Mouse (Mus musculus) hindbrain, embryonic 16.5 days (tissue): ENCODE measurements around the gene Lrp5. TPM values are rescaled to one million over a fixed set of nuclear protein-coding genes. Genes with fewer than 3 reads are reported as not detected.
A peak's percentile ranks its signal among the peaks of the same experiment; 100 is the strongest.

Source experiments
- ATAC-seq: fragments of 200-750 bp; cut with Nextera tagmentation; 2 replicates; pipeline ENCODE4 v1.8.0; 2017; ENCODE audit warnings: moderate TSS enrichment, moderate library complexity
- H3K27ac ChIP-seq: fragments of 300-500 bp; sonication (generic); 2 replicates; pipeline ENCODE4 v1.5.1; 2014; ENCODE audit warnings: low read depth, mild to moderate bottlenecking, control low read depth, low read length, moderate library complexity
- H3K27me3 ChIP-seq: fragments of 300-500 bp; sonication (generic); replicated peaks from 2 replicates; pipeline ENCODE4 v1.6.1; 2014; ENCODE audit warnings: low read length; ENCODE audit not compliant: control insufficient read depth, insufficient read depth
- H3K36me3 ChIP-seq: fragments of 300-500 bp; sonication (generic); 2 replicates; pipeline ENCODE4 v1.6.1; 2014; ENCODE audit warnings: mild to moderate bottlenecking, low read length, moderate library complexity, mixed read lengths; ENCODE audit not compliant: control insufficient read depth, insufficient read depth
- H3K4me1 ChIP-seq: fragments of 300-500 bp; sonication (generic); 2 replicates; pipeline ENCODE4 v1.6.1; 2014; ENCODE audit warnings: low read depth, low read length; ENCODE audit not compliant: control insufficient read depth, insufficient read depth
- H3K4me2 ChIP-seq: fragments of 300-500 bp; sonication (generic); 2 replicates; pipeline ENCODE4 v1.6.1; 2014; ENCODE audit warnings: mild to moderate bottlenecking, low read length, control low read depth, moderate library complexity
- H3K4me3 ChIP-seq: fragments of 300-500 bp; sonication (generic); 2 replicates; pipeline ENCODE4 v1.5.1; 2014; ENCODE audit warnings: mild to moderate bottlenecking, low read length, control low read depth, moderate library complexity
- H3K9ac ChIP-seq: fragments of 300-500 bp; sonication (generic); 2 replicates; pipeline ENCODE4 v1.6.1; 2014; ENCODE audit warnings: low read depth, mild to moderate bottlenecking, control low read depth, low read length, moderate library complexity
- H3K9me3 ChIP-seq: fragments of 300-500 bp; sonication (generic); 2 replicates; pipeline ENCODE4 v1.6.1; 2014; ENCODE audit warnings: mild to moderate bottlenecking, low read length, moderate library complexity; ENCODE audit not compliant: control insufficient read depth
- WGBS: fragments of 180-500 bp; shearing (Covaris S2); extraction: QIAGEN DNeasy Blood & Tissue Kit; methylation state at CpG from one replicate; pipeline ENCODE4 v1.1.7; 2014; 5-methylcytosine and 5-hydroxymethylcytosine counted together
- polyA plus RNA-seq: library from polyadenylated mRNA; unstranded; fragments of >200 nt; fragmentation: Nextera tagmentation; extraction: Ambion mirVana; gene quantifications from 2 replicates; pipeline ENCODE4 v1.2.1, GENCODE M21; 2015

Gene Lrp5
- polyA plus RNA-seq: 1.3 and 1.5 TPM in 2 replicates

DNA sequence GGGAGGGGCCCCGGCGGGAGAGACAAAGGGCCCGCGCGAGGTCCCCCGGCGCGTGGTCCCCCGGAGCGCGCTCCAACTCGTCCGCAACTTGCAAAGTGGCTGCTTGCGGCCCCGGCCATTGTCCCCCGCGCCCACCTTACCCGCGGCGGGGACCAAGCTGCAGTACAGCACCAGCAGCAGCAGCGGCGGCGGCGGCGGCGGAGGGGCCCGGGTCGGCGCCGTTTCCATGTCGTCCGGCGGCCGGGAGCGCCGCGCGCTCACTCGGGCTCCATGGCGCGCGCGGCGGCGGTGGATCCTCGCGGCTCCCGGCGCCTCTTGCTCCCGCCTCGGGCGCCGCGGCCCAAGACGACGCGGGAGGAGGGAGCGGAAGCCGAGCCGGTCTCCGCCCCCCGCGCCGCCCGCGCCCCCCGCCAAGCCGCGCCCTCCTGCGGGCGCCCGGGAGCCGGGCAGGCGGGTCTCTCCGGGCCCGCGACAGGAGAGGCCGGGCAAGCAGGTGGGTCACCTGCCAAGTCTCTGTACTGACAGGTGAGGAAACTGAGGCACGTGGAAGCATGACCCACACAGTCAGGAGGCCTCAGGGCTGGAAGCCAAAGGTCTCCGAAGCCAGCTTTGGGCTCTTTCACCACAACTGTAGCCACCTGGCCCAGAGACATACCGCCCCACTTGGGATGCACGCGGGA is at the start of gene Lrp5:
Gene Lrp5 (minus strand): TSS at position 350 of the 680 bp plus-strand sequence.
- Histone ChIP-seq H3K9me3 (no peaks in the 10 kb centered on the region), H3K27me3 (peaks cover 4% of the 10 kb centered on the region), H3K36me3 (no peaks in the 10 kb centered on the region), H3K4me3 (peak within 1 kb of the TSS; percentile 85), H3K27ac (peak within 1 kb of the TSS; percentile 48), H3K4me2 (peak within 1 kb of the TSS; percentile 100), H3K4me1 (peaks cover 20% of the 10 kb centered on the region), H3K9ac (peak within 1 kb of the TSS; percentile 87)
- ATAC-seq: 0 out of 2 replicates have a peak, but pooled peaks have one; percentile 19
- under 1% methylated on average over 36 of the region's 83 CpGs for WGBS

DNA sequence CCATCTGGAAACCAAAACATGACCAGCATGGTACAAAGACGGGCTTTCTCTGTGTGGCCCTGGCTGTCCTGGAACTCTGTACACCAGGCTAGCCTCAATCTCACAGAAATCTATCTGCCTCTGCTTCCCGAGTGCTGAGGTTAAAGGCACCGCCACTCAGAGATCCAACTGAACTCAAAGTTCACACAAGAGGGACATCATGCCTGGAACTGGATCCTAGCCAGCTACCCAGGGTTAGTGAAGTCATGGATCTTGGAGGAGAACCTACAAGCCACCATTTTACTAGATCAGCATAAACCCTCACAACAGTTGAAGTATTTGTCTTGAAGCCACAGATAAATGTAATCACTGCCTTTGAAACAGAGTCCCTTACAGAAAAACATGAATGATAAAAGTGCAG is 49.6 kb upstream of the Lrp5 start:
- no peaks in the 10 kb centered on the region for H3K9me3 ChIP-seq
- no peak for ATAC-seq
- H3K36me3 ChIP-seq: no peaks in the 10 kb centered on the region
- H3K27me3 ChIP-seq: no peaks in the 10 kb centered on the region
- H3K4me1 ChIP-seq: no peaks in the 10 kb centered on the region
- H3K9ac ChIP-seq: no peak overlapping the region
- H3K4me3 ChIP-seq: no peak overlapping the region
- no peak overlapping the region for H3K4me2 ChIP-seq
- WGBS: 87% methylated on average over 3 of the region's 3 CpGs
- H3K27ac ChIP-seq: no peak overlapping the region

DNA sequence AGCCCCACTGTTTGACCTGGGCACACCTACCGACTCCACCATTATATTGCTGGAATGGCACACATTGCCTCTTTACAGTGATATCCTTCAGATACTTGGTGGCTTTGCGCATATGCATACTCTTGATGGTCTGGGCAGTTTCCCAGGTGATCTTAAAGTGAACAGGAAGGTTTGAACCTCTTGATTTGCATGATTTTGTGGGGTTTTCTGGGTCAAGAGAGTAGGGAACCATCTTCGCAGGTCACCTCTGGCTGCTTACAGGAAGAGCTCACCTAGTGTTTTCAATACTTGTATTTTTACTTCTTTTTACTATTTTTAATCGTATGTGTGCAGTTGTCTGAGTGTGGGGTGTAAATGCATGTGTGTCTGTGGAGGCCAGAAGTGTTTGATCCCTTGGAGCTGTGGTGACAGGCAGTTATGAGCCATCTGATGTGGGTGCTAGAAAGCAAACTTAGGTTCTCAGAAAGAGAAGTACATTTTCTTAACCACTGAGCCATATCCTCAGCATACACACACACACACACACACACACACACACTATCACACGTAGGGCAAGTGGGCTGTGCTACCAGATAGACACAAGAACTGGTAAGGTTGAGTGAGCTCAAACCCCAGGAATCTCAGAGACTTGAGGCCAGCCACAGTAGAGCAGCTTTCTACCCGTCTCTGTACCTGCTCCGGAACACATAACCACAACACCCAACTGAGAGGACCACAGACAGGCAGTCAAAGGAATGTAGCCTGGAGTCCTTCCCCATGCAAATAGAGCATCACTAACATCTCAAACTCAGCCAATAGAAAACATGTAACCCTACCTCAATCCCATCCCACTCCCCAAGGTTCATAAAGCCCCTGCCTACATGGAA is 44.6 kb upstream of the Lrp5 start:
- no peak for ATAC-seq
- H3K4me3 ChIP-seq: no peak overlapping the region
- no peaks in the 10 kb centered on the region for H3K36me3 ChIP-seq
- no peak overlapping the region for H3K9ac ChIP-seq
- no peaks in the 10 kb centered on the region for H3K9me3 ChIP-seq
- no peak overlapping the region for H3K27ac ChIP-seq
- H3K27me3 ChIP-seq: no peaks in the 10 kb centered on the region
- no peak overlapping the region for H3K4me2 ChIP-seq
- no peaks in the 10 kb centered on the region for H3K4me1 ChIP-seq
- WGBS: 84% methylated on average over 7 of the region's 7 CpGs

DNA sequence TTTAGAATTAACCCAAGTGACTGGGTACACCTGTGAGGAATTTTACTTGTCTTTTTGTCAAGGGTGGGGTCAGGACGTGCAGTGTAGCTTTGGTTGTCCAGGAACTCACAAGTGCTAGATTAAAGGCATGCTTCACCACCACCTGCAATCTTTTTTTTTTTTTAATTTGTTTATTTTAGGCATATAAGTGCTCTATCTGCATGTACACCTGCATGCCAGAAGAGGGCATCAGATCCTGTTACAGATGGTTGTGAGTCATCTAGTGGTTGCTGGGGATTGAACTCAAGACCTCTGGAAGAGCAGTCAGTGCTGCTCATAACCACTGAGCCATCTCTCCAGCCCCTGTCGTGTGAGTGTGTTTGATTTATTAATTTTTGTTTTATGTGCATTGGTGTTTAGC is 42.5 kb upstream of the Lrp5 start:
- no peaks in the 10 kb centered on the region for H3K36me3 ChIP-seq
- no peak overlapping the region for H3K27ac ChIP-seq
- ATAC-seq: no peak
- no peak overlapping the region for H3K4me3 ChIP-seq
- no peak overlapping the region for H3K9ac ChIP-seq
- no peak overlapping the region for H3K4me2 ChIP-seq
- no peaks in the 10 kb centered on the region for H3K27me3 ChIP-seq
- WGBS: 67% methylated on average over 2 of the region's 2 CpGs
- no peaks in the 10 kb centered on the region for H3K9me3 ChIP-seq
- no peaks in the 10 kb centered on the region for H3K4me1 ChIP-seq

DNA sequence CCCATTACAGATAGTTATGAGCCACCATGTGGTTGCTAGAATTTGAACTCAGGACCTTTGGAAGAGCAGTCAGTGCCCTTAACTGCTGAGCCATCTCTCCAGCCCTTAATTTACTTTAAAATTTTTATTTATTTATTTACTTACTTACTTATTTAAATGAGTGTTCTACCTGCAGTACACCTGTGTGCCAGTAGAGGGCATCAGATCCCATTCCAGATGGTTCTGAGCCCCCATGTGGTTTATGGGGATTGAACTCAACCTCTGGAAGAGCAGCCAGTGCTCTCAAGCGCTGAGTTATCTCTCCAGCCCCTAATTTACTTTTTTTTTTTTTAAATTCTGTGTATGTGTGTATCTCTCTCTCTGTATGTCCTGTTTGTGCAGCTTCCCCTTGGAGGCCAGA is 38.4 kb upstream of the Lrp5 start:
- no peaks in the 10 kb centered on the region for H3K36me3 ChIP-seq
- no peaks in the 10 kb centered on the region for H3K9me3 ChIP-seq
- no peak for ATAC-seq
- H3K4me3 ChIP-seq: no peak overlapping the region
- no peaks in the 10 kb centered on the region for H3K27me3 ChIP-seq
- H3K4me1 ChIP-seq: no peaks in the 10 kb centered on the region
- H3K27ac ChIP-seq: no peak overlapping the region
- no peak overlapping the region for H3K9ac ChIP-seq
- WGBS: 19% methylated on average over 1 of the region's 1 CpGs
- no peak overlapping the region for H3K4me2 ChIP-seq

DNA sequence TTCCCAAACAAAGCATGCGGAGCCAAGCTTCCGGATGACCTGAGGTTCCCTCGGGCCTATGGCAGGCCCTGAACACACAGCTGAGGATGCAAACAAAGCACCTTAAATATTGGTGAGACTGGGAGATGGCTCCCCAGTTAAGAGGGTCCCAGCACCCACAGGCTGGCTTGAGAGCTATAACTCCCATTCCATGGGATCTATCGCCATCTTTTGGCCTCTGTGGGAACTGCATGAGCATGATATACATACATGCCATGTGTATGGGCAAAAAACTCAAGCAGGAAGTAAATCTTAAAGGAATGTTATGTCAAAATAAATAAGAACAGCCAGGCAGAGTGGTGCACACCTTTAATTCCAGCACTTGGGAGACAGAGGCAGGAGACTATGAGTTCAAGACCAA is 37.5 kb upstream of the Lrp5 start:
- no peaks in the 10 kb centered on the region for H3K9me3 ChIP-seq
- H3K27me3 ChIP-seq: no peaks in the 10 kb centered on the region
- H3K36me3 ChIP-seq: no peaks in the 10 kb centered on the region
- 79% methylated on average over 4 of the region's 4 CpGs for whole genome bisulfite sequencing
- peaks cover 7% of the 10 kb centered on the region for H3K4me1 ChIP-seq
- H3K27ac ChIP-seq: no peak overlapping the region
- no peak overlapping the region for H3K9ac ChIP-seq
- H3K4me2 ChIP-seq: no peak overlapping the region
- ATAC-seq: no peak
- H3K4me3 ChIP-seq: no peak overlapping the region

DNA sequence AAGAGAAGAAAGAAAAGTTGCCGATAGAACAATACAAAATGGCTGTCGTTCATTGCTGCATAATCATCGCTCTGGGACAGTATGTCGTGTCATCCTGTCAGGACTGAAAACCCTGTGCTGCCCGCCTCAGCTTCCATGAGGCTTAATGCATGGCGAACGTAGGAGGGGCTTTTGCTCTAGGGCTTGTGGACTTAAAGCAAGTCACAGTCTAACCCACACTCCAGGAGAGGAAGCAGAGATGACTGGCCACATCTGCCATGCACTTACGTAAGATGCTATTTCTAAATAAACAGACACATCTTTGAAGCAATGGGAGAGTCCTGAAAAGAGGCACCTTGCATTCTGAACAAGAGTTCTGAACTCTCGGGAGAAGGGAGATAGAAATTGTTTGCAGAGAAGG is 36.8 kb upstream of the Lrp5 start:
- H3K9me3 ChIP-seq: no peaks in the 10 kb centered on the region
- H3K9ac ChIP-seq: no peak overlapping the region
- H3K4me2 ChIP-seq: no peak overlapping the region
- no peak overlapping the region for H3K27ac ChIP-seq
- H3K36me3 ChIP-seq: no peaks in the 10 kb centered on the region
- peaks cover 7% of the 10 kb centered on the region for H3K4me1 ChIP-seq
- WGBS: 97% methylated on average over 9 of the region's 9 CpGs
- H3K4me3 ChIP-seq: no peak overlapping the region
- ATAC-seq: no peak
- no peaks in the 10 kb centered on the region for H3K27me3 ChIP-seq

DNA sequence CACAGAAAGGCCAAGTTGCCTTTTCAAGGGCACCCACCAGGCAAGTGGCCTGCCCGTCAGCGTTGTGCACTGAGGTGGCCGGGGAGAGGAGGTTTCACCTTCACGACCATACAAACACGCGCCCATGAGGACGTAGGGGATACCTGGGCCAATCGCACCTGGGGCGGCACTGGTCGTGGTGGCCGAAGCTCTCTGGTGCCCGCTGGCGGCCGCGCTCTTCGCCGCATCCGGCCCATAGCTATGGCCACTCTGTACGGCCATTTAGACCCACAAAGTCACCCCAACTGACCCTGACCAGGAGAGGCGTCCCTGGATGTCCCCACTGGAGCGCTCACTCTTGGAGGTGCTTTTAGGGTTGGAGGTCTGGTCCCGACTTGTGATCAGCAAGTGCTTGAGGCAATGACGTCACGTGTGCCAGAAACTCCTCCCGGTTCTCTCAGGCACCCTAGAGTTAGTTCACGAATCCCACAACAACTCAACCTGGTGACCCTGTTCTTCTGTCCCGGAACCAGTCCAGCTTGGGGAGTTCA is 33.1 kb upstream of the Lrp5 start:
- H3K27me3 ChIP-seq: no peaks in the 10 kb centered on the region
- peak overlapping the region; percentile 54 for H3K9ac ChIP-seq
- peaks cover 12% of the 10 kb centered on the region for H3K36me3 ChIP-seq
- peak; percentile 65 for ATAC-seq
- 4% methylated on average over 27 of the region's 27 CpGs for WGBS
- H3K4me3 ChIP-seq: peak overlapping the region; percentile 42
- 0 out of 2 replicates have a peak overlapping the region, but pooled peaks have one; percentile 31 for H3K27ac ChIP-seq
- H3K4me2 ChIP-seq: peak overlapping the region; percentile 84
- no peaks in the 10 kb centered on the region for H3K9me3 ChIP-seq
- peaks cover 7% of the 10 kb centered on the region for H3K4me1 ChIP-seq
